Mouse (Mus musculus): Measurements from ENCODE around the gene Awat2.

DNA sequence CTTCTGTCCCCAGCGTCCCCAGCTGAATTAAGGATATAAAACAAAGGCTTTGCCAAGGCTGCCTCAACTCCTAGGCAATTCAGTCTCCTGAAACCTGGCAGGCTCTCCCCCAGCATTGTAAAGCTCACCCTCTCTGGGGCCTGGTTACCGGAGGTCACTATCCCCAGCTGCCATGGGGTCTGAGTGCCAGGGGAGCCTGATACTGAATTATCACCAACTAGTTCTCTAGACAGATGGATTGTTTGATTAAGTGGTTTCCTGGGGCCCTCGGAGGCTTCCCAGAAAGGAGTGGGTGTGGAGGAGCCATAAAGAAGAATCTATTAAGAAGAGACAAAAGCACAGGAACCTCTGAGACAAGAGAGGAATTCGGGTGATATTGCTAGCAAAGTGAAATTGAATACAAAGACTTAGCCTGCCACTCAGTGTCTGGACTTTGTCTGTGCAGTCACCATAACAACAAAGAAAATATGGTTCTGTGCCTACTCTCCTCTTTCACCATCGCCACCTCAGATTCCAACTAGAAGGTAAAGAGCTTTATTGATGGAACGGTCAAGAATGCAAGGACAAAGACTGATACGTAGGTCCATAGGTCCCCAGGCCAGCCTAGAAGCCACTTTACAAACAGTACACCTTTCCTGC, 48.2 kb downstream of the Awat2 start:
- TF ChIP-seq CTCF (IDR thresholded peaks at IDR 0.05; ENCODE audit: insufficient read depth, low read depth, low read length) (no peak), POLR2A (IDR thresholded peaks at IDR 0.05; ENCODE audit: insufficient read depth, low read depth, low read length) (no peak)
